Mouse (Mus musculus): ENCODE measurements around the gene Tuba3b. TPM values are rescaled to one million over a fixed set of nuclear protein-coding genes. Genes with fewer than 3 reads are reported as not detected.

The Tuba3b gene
- polyA plus RNA-seq, 1 experiment from 2014 or later, result not detected

DNA sequence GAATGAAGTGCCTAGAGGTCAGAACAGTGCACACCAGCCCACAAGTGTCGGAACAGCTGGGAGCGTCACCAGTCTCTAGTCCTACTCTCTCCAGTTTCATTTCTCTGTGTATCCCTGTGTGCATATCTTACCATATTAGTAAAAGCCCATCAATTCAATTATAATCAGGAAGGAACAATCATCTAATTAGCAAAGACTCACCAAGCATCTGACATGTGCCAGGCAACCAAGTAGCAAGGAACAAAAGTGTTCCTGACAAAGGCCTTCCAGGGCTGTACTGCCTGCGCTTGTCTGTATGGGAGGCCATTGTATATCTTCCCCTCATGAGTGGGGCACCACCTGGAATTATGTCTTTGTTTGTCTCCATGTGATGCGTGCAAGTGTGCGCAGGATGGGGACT lies 4.7 kb upstream of the Tuba3b start:
- Histone ChIP-seq H3K36me3 (no peaks in the 10 kb centered on the region), H3K4me3 (no peak overlapping the region), H3K27me3 (no peaks in the 10 kb centered on the region), H3K4me2 (replicated peaks) (no peak overlapping the region), H3K9ac (replicated peaks) (no peak overlapping the region), H3K4me1 (no peaks in the 10 kb centered on the region), H3K27ac (replicated peaks) (no peak overlapping the region), H3K9me3 (no peaks in the 10 kb centered on the region)
- ATAC-seq (replicated peaks), result no peak
- 66% methylated on average over 5 of the region's 5 CpGs for WGBS

DNA sequence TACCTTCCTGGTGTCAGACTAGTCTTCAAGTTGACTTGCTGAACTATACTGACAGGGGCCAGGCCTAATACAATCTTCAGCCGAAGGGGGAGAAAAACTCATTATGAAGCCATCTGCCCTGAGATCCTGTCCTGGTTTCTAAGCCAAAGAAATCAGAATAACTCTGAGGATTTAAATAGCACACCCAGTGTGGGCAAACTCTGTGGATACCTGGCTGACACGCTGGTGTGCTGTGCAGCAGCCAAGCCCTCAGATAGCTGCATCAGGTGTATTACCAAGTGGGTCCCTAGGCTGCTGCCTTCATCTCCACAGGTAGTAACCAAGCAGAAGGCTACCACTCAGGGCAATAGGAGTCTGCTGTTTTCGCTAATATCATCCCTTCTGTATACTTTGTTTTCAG lies 2.9 kb upstream of the Tuba3b start:
- WGBS, result 83% methylated on average over 3 of the region's 3 CpGs
- no peaks in the 10 kb centered on the region for H3K9me3 ChIP-seq
- no peak overlapping the region for H3K4me2 ChIP-seq (replicated peaks)
- H3K27ac ChIP-seq (replicated peaks), result no peak overlapping the region
- no peak overlapping the region for H3K9ac ChIP-seq (replicated peaks)
- no peaks in the 10 kb centered on the region for H3K27me3 ChIP-seq
- H3K36me3 ChIP-seq, result no peaks in the 10 kb centered on the region
- no peaks in the 10 kb centered on the region for H3K4me1 ChIP-seq
- no peak for ATAC-seq (replicated peaks)
- H3K4me3 ChIP-seq, result no peak overlapping the region

DNA sequence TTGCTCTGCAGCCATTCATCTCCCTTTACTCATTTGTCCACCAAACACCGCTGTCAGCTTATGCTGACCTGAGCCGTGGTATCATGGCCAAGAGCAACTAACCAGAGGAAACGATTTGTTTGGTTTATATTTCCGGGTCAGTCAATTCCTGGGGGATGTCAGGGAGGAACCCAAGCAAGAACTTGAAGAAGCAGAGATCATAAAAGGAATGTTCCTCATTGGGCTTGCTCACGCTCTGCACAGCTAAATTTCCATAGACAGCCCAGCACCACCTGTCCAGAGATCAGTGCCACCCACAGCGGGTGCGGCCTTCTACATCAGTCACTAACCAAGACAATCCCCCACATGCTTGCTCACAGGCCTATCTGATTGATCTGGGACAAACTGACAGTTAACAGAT lies 1.3 kb upstream of the Tuba3b start, which contains the start of gene Lmntd1:
Gene Lmntd1, minus strand, starts transcription at position 101 of the 400 bp plus-strand sequence.
- WGBS, result 92% methylated on average over 7 of the region's 7 CpGs
- Histone ChIP-seq H3K36me3 (no peaks in the 10 kb centered on the region), H3K9ac (replicated peaks) (no peak within 1 kb of the TSS), H3K4me3 (no peak within 1 kb of the TSS), H3K9me3 (no peaks in the 10 kb centered on the region), H3K4me1 (no peaks in the 10 kb centered on the region), H3K4me2 (replicated peaks) (no peak within 1 kb of the TSS), H3K27me3 (no peaks in the 10 kb centered on the region), H3K27ac (replicated peaks) (no peak within 1 kb of the TSS)
- no peak for ATAC-seq (replicated peaks)

DNA sequence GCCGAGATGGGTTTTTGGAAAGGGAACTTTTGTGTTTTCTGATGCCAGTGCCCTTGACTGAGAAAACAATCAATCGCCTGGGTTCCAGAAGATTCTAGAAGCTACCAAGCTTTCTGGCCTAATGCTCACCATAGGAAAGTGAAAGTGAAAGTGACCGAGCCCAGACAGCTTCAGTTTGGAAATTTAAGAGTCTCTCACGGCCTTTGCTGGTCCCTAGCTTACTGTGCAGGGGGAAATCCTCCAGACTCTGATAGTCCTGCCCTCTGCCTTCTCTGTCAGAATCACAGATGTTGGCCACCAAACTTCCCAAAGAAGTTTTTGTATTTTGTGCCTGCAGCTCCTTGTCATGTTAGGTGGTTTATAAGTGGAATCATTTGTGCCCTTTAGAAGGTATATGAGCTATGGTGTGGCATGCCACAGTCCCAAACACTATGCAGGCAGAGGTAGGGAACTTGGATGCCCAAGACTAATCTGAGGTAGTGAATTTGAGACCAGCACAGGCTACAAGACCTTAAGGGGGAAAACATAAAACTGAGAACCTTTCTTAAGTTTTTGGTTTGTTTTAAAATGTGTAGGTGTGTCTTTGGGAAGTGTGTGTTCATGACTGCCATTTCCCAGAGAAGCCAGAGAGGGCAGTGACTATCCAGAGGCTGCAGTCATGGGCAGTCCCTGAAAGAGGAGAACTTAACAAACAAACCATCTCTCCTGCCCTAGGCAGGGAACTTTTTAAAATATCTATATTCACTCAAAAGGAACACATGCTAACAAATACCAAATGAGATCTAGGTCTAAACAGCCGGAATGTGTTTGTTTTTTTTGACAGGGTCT lies 1.1 kb downstream of the Tuba3b start:
- WGBS, result 89% methylated on average over 5 of the region's 5 CpGs
- Histone ChIP-seq H3K4me2 (replicated peaks) (no peak overlapping the region), H3K4me1 (no peaks in the 10 kb centered on the region), H3K36me3 (no peaks in the 10 kb centered on the region), H3K27ac (replicated peaks) (no peak overlapping the region), H3K9ac (replicated peaks) (no peak overlapping the region), H3K27me3 (no peaks in the 10 kb centered on the region), H3K9me3 (no peaks in the 10 kb centered on the region), H3K4me3 (no peak overlapping the region)
- no peak for ATAC-seq (replicated peaks)

DNA sequence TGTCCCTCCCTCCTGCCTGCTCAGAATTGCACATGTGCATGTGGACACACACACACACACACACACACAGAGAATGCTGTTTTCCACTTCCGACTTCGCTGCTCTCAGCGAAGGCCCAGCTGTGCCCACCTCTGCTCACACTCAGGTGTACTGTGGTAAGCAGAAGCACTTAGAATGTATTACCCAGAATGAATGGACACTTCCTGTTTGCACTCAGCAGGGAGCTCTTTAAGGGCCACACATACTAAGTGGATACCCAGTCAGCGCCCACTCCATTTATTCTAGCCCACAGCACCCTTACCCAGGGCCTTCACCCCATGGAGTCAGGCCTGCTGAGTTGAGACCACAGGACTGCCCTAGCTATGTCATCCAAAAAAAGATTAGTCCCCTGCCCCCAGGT lies 7.6 kb downstream of the Tuba3b start:
- no peak for ATAC-seq (replicated peaks)
- Histone ChIP-seq H3K27me3 (no peaks in the 10 kb centered on the region), H3K36me3 (no peaks in the 10 kb centered on the region), H3K9me3 (no peaks in the 10 kb centered on the region), H3K9ac (replicated peaks) (no peak overlapping the region), H3K4me3 (no peak overlapping the region), H3K4me2 (replicated peaks) (no peak overlapping the region), H3K27ac (replicated peaks) (no peak overlapping the region), H3K4me1 (no peaks in the 10 kb centered on the region)
- 88% methylated on average over 4 of the region's 4 CpGs for WGBS

DNA sequence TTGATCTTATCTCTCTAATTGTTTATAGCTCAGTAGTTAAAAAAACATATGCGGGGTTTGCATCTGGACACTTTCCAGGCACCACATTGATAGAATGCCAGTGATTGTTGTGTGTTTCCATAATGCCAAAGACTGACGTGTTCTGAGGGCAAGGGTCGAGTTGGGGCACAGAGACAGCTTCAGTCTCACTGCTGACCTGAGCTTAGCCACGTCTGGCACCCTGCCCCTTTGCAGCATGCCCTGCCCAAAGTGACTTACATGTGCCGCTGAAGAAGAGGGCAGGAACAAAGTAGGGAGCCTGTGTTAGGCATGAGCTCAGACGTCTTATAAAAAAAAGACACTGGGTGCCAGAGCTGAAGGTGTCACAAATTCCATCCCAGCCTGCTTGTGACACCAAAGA lies 14.7 kb downstream of the Tuba3b start:
- no peak for ATAC-seq (replicated peaks)
- 59% methylated on average over 6 of the region's 6 CpGs for WGBS

DNA sequence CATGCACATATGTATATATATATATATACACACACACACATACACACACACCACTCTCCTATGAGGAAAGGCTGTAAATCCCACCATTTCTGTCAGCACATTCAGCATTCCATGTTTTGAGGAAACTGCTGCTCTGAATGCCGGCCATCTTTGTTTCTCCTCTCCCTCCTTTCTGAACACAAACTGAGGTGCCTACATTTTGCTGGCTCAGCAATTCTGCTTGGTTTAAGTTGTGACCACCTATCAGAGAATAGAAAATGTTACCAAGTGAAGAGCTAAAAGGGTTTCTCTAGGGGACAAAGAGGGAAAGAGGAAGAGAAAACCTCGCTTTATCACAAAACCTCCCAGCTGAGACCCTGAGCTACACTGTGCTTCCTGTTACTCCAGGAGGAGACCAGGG lies 18.9 kb downstream of the Tuba3b start:
- no peak overlapping the region for H3K9ac ChIP-seq (replicated peaks)
- no peaks in the 10 kb centered on the region for H3K9me3 ChIP-seq
- no peaks in the 10 kb centered on the region for H3K4me1 ChIP-seq
- 85% methylated on average over 2 of the region's 2 CpGs for WGBS
- H3K36me3 ChIP-seq, result no peaks in the 10 kb centered on the region
- no peaks in the 10 kb centered on the region for H3K27me3 ChIP-seq
- no peak overlapping the region for H3K27ac ChIP-seq (replicated peaks)
- ATAC-seq (replicated peaks), result no peak
- H3K4me2 ChIP-seq (replicated peaks), result no peak overlapping the region
- no peak overlapping the region for H3K4me3 ChIP-seq

More for the DNA sequence above, 14.7 kb downstream of the Tuba3b start:
- no peaks in the 10 kb centered on the region for H3K36me3 ChIP-seq
- H3K4me3 ChIP-seq, result no peak overlapping the region
- no peaks in the 10 kb centered on the region for H3K4me1 ChIP-seq
- H3K27ac ChIP-seq (replicated peaks), result no peak overlapping the region
- H3K4me2 ChIP-seq (replicated peaks), result no peak overlapping the region
- H3K9ac ChIP-seq (replicated peaks), result no peak overlapping the region
- no peaks in the 10 kb centered on the region for H3K27me3 ChIP-seq
- H3K9me3 ChIP-seq, result no peaks in the 10 kb centered on the region

DNA sequence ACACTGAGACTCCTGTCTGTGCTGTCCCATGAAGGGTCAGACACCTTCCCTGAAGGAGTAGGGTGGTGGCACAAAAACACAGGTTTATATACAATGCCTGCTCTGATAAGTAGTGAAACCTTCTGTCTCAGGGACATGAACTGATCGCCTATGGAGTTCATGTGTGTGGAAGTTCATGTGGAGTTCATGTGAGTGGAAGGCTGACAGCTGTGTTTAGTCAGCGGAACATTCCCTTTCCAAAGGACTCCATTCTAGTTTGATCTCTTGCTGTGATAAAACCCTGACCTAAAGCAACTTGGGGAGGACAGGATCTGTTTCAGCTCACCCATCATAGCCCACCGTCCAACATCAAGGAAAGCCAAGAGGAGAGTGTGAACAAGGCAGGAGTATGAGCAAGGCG lies 21.1 kb downstream of the Tuba3b start:
- no peaks in the 10 kb centered on the region for H3K27me3 ChIP-seq
- WGBS, result 90% methylated on average over 4 of the region's 4 CpGs
- H3K4me2 ChIP-seq (replicated peaks), result no peak overlapping the region
- H3K9ac ChIP-seq (replicated peaks), result no peak overlapping the region
- H3K27ac ChIP-seq (replicated peaks), result no peak overlapping the region
- ATAC-seq (replicated peaks), result no peak
- no peaks in the 10 kb centered on the region for H3K36me3 ChIP-seq
- no peak overlapping the region for H3K4me3 ChIP-seq
- H3K9me3 ChIP-seq, result no peaks in the 10 kb centered on the region
- no peaks in the 10 kb centered on the region for H3K4me1 ChIP-seq

DNA sequence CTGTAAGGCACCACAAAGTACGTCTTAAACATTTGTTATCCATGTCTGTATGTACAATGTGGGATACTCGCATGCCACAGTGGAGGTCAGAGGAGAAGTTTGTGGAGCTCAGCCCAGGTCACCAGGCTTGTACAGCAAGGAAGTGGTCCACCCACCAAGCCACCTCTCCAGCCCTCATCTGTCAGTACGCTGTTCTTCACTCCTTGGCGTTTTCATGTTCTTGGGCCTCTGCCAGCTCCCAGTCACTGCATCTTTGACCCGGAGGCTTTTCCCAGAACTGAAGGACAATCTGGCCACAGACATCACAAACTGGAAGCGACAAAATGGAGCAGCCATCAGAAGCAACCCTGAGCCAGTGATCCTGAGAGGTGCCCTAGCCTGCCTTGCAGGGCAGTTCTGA lies 22.7 kb downstream of the Tuba3b start:
- 71% methylated on average over 6 of the region's 6 CpGs for WGBS
- H3K27ac ChIP-seq (replicated peaks), result no peak overlapping the region
- H3K36me3 ChIP-seq, result no peaks in the 10 kb centered on the region
- no peak overlapping the region for H3K9ac ChIP-seq (replicated peaks)
- H3K4me1 ChIP-seq, result no peaks in the 10 kb centered on the region
- no peaks in the 10 kb centered on the region for H3K27me3 ChIP-seq
- no peaks in the 10 kb centered on the region for H3K9me3 ChIP-seq
- no peak overlapping the region for H3K4me2 ChIP-seq (replicated peaks)
- no peak overlapping the region for H3K4me3 ChIP-seq
- ATAC-seq (replicated peaks), result no peak

DNA sequence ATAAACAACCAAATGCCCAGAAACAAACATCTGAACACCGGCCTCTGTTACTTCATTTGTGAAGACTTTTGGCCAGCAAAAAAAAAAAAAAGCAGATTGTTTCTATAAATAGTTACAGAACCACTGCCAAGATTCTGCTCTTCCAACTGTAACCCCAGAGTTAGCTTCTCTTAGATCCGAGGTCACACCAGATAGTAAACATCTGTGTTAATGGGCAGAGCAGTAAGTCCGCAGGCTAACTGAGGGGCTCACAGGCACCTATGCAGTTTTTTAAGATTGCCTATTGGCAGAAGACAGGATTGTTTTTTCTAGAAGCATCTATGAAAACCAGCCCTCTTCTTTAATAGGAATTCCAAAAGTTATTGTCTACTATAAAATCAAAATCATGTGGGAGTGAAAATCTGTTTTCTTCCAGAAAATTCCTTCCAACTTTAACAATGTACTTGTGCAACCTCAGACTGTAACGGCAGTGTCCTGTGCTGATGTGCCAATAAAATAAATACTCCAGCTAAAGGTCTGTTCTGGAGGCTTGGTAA lies 25.5 kb downstream of the Tuba3b start:
- WGBS, result 86% methylated on average over 4 of the region's 4 CpGs
- no peaks in the 10 kb centered on the region for H3K9me3 ChIP-seq
- no peak overlapping the region for H3K4me3 ChIP-seq
- H3K27me3 ChIP-seq, result no peaks in the 10 kb centered on the region
- no peaks in the 10 kb centered on the region for H3K4me1 ChIP-seq
- H3K4me2 ChIP-seq (replicated peaks), result no peak overlapping the region
- H3K9ac ChIP-seq (replicated peaks), result no peak overlapping the region
- H3K36me3 ChIP-seq, result no peaks in the 10 kb centered on the region
- no peak overlapping the region for H3K27ac ChIP-seq (replicated peaks)
- ATAC-seq (replicated peaks), result no peak

DNA sequence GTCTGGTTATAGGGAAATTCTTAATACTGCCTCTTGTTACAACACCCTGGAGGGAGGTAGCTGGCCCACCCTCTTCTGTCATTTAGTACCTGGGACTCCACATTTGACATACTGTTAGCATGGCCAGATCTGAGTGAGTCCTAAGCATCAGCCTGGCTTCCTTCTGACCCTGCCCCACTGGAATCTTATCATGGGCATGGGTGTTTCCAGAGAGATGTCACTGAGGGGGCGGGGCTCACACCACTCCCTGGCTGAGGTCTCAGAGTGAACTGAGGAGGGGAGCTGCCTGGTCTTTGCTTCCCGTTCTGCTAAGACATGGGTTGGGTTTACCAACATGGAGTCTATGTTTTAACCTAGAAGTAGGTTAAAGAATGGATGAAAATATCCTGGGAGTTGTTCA lies 36.4 kb downstream of the Tuba3b start:
- H3K9ac ChIP-seq (replicated peaks), result no peak overlapping the region
- H3K4me2 ChIP-seq (replicated peaks), result no peak overlapping the region
- no peaks in the 10 kb centered on the region for H3K9me3 ChIP-seq
- H3K27ac ChIP-seq (replicated peaks), result no peak overlapping the region
- H3K4me3 ChIP-seq, result no peak overlapping the region
- 0 out of 2 replicates have a peak, but pooled peaks cover 4% of the 10 kb centered on the region for H3K4me1 ChIP-seq
- H3K27me3 ChIP-seq, result no peaks in the 10 kb centered on the region
- no peak for ATAC-seq (replicated peaks)
- no peaks in the 10 kb centered on the region for H3K36me3 ChIP-seq
- 81% methylated on average over 2 of the region's 2 CpGs for WGBS

DNA sequence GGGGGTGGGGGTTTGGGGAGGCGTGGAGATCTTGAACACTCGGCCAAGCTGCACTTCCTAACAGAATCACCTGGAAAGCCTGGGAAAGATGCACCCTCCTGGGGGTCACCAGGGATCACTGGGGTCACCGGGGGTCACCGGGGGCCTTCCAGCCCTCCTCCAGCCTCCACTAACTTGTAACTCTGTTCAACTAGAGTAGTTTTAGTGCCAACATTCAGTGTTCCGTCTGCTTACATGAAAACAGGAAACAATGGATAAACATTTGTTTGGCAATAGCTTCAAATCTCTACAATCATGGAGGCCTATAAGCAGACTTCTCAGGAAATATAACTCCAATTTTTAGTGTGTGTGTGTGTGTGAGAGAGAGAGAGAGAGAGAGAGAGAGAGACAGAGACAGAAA lies 37.4 kb downstream of the Tuba3b start:
- Histone ChIP-seq H3K27ac (replicated peaks) (no peak overlapping the region), H3K4me2 (replicated peaks) (no peak overlapping the region), H3K27me3 (no peaks in the 10 kb centered on the region), H3K4me1 (0 out of 2 replicates have a peak, but pooled peaks cover 4% of the 10 kb centered on the region), H3K9ac (replicated peaks) (no peak overlapping the region), H3K9me3 (no peaks in the 10 kb centered on the region), H3K36me3 (no peaks in the 10 kb centered on the region), H3K4me3 (no peak overlapping the region)
- WGBS, result 80% methylated on average over 5 of the region's 5 CpGs
- no peak for ATAC-seq (replicated peaks)

DNA sequence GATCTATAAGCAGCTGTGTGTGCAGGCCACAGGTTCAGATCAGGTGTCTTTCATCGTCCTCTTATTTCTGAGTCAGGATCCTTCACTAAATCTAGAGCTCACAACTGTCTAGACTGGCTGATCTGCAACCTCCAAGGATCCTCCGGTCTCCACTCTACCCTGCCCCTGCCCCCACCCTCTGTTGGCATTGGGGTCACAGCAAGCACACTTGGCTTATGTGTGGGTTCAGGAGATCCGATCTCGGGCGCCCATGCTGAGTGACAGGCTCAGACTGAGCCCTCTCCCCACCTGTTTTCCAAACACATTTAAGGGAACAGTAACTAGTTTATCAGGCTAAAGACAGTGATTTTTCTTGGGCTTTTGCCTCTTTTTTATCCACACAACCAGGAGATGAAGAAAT lies 38.1 kb downstream of the Tuba3b start:
- ATAC-seq (replicated peaks), result no peak
- 0 out of 2 replicates have a peak, but pooled peaks cover 4% of the 10 kb centered on the region for H3K4me1 ChIP-seq
- no peak overlapping the region for H3K9ac ChIP-seq (replicated peaks)
- H3K9me3 ChIP-seq, result no peaks in the 10 kb centered on the region
- H3K4me3 ChIP-seq, result no peak overlapping the region
- H3K27ac ChIP-seq (replicated peaks), result no peak overlapping the region
- WGBS, result 66% methylated on average over 5 of the region's 5 CpGs
- no peaks in the 10 kb centered on the region for H3K27me3 ChIP-seq
- no peaks in the 10 kb centered on the region for H3K36me3 ChIP-seq
- no peak overlapping the region for H3K4me2 ChIP-seq (replicated peaks)
